Mouse (Mus musculus) small intestine, adult 2 months (tissue): ENCODE data around the gene Susd4.

ENCODE experiments used
- CTCF ChIP-seq: fragments of 200-500 bp; IDR thresholded peaks from 2 replicates; pipeline ENCODE4 v1.5.1; 2012; ENCODE audit warnings: low read depth, mild to moderate bottlenecking, control low read depth, inconsistent platforms, low read length, moderate library complexity, mixed read lengths; ENCODE audit not compliant: insufficient replicate concordance, insufficient read length; ENCODE audit errors: extremely low read depth
- POLR2A ChIP-seq: fragments of 200-500 bp; IDR thresholded peaks from 2 replicates; pipeline ENCODE4 v1.6.1; 2012; ENCODE audit warnings: low read depth, mild to moderate bottlenecking, control low read depth, inconsistent platforms, low read length, moderate library complexity

DNA sequence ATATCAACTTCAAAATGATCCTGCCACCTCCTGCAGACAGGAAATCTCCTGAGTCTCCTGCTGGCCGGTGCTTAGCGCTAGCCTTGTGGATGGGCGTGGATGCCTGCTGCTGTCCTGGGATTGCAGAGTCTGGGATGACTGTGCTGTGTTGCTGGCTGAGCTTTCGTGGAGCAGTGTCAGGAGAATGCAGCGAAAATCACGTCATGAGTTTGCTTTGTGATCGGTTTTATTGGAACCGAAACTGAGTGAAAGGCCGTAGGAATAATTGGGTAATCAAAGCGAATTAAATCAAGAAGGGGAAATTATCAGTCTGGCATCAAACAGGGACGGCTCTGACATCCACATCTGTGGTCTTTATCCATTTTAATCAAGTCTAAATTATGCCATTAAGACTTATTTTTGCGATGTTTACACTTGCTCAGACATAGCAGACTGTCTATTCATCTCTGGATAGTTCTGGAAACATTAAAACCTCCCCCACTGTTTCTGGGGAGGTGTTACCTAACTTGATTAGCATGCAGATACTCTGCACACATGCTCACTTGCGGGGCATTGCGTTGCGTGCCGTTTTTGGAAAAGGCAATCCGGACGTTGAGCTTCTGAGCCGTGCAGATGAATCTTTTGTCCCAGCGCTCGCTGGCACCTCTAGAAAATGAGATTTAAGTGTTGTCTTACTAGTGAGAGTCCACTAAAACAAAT lies 60.2 kb downstream of the Susd4 start:
- no peak for TF ChIP-seq POLR2A
- TF ChIP-seq CTCF: no peak
